Mouse (Mus musculus) myocyte (in vitro differentiated cells): ENCODE results near the gene Soat1.

Experiments used
- E2F4 ChIP-seq: IDR thresholded peaks from one replicate; pipeline ENCODE4 v1.6.1; 2011; ENCODE audit warnings: mild to moderate bottlenecking, control low read depth, moderate library complexity; ENCODE audit not compliant: insufficient read depth
- MYOG ChIP-seq, 3 experiments: IDR thresholded peaks; one replicate each; pipeline ENCODE4 v1.6.1; 2011; ENCODE audit warnings: control low read depth in 2 of 3, low read depth in 2 of 3, mild to moderate bottlenecking in 2 of 3; ENCODE audit not compliant: insufficient read length in 2 of 3, control insufficient read depth in 1 of 3, insufficient read depth in 1 of 3
- POLR2A ChIP-seq: IDR thresholded peaks from one replicate; pipeline ENCODE4 v1.6.1; 2011; ENCODE audit warnings: low read depth, mild to moderate bottlenecking, control low read depth, moderate library complexity; ENCODE audit not compliant: insufficient read length
- TCF12 ChIP-seq: IDR thresholded peaks from one replicate; pipeline ENCODE4 v1.6.1; 2011; ENCODE audit warnings: mild to moderate bottlenecking, control low read depth; ENCODE audit not compliant: poor library complexity, insufficient read depth, severe bottlenecking

- TF ChIP-seq POLR2A (no peak), E2F4 (no peak), MYOG (IDR thresholded peaks at IDR 0.05; ENCODE audit: control insufficient read depth in 1 of 3, insufficient read depth in 1 of 3, insufficient read length in 2 of 3, low read depth in 2 of 3) (no peak), TCF12 (no peak)
Observed at GRCm38 (mm10) chr1:156507753-156508152, 33.6 kb upstream of the Soat1 start.
